Mouse (Mus musculus) lung, embryonic 14.5 days (tissue): ENCODE results near the gene Ptprg. TPM values are rescaled to one million over a fixed set of nuclear protein-coding genes. Genes with fewer than 3 reads are reported as not detected.

ENCODE experiments used
- ATAC-seq: fragments of 200-750 bp; cut with Nextera tagmentation; 2 replicates; pipeline ENCODE4 v1.8.0; 2017; ENCODE audit warnings: mild to moderate bottlenecking, moderate TSS enrichment, moderate library complexity; ENCODE audit not compliant: insufficient read depth
- DNase-seq: peaks from one replicate; pipeline ENCODE4 v3.0.0-alpha.2; 2015
- H3K27ac ChIP-seq: fragments of 300-500 bp; sonication (generic); 2 replicates; pipeline ENCODE4 v1.5.1; 2014; ENCODE audit warnings: low read depth, mild to moderate bottlenecking, moderate library complexity
- H3K27me3 ChIP-seq: fragments of 300-500 bp; sonication (generic); 2 replicates; pipeline ENCODE4 v1.6.1; 2014; ENCODE audit warnings: low read length, control low read depth; ENCODE audit not compliant: insufficient read depth
- H3K36me3 ChIP-seq: fragments of 300-500 bp; sonication (generic); 2 replicates; pipeline ENCODE4 v1.6.1; 2014; ENCODE audit warnings: control low read depth; ENCODE audit not compliant: insufficient read depth
- H3K4me1 ChIP-seq: fragments of 300-500 bp; sonication (generic); 2 replicates; pipeline ENCODE4 v1.6.1; 2014; ENCODE audit warnings: antibody characterized with exemption, control low read depth; ENCODE audit not compliant: insufficient read depth
- H3K4me2 ChIP-seq: fragments of 300-500 bp; sonication (generic); 2 replicates; pipeline ENCODE4 v1.6.1; 2014; ENCODE audit warnings: mild to moderate bottlenecking
- H3K4me3 ChIP-seq: fragments of 300-500 bp; sonication (generic); 2 replicates; pipeline ENCODE4 v1.5.1; 2014; ENCODE audit warnings: low read depth, low read length
- H3K9ac ChIP-seq: fragments of 300-500 bp; sonication (generic); 2 replicates; pipeline ENCODE4 v1.6.1; 2014
- H3K9me3 ChIP-seq: fragments of 300-500 bp; sonication (generic); 2 replicates; pipeline ENCODE4 v1.6.1; 2016; ENCODE audit warnings: low read depth, low read length, control low read depth
- CTCF ChIP-seq: IDR thresholded peaks from 2 replicates; pipeline ENCODE4 v1.5.1; 2016; ENCODE audit warnings: antibody characterized with exemption, low read depth
- WGBS: fragments of 180-500 bp; shearing (Covaris S2); extraction: QIAGEN DNeasy Blood & Tissue Kit; methylation state at CpG from one replicate; pipeline ENCODE4 v1.1.7; 2014; 5-methylcytosine and 5-hydroxymethylcytosine counted together
- polyA plus RNA-seq: library from polyadenylated mRNA; unstranded; fragments of >200 nt; fragmentation: Nextera tagmentation; extraction: Ambion mirVana; gene quantifications from 2 replicates; pipeline ENCODE4 v1.2.1, GENCODE M21; 2014

The Ptprg gene
- polyA plus RNA-seq, 1 experiment from 2014 or later, result 43.2 TPM

DNA sequence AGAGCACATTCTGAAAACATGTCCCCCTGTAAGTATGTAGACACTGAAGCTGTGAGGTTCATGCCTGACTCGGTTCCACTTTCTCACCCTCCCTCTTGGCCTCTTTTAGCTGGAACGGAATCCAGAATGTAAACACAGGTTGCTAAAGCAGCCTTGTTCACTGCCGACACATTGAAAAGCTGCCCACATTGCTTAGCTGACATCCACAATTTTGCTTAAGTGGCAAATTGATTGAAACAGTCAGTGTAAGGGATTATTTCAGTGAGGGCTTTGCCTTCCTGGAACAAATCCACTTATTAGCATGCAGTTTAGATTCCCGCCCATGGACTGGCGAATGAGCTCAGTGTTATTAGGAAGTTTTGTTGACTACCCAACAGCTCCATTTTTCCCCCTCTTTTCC, 532.8 kb downstream of the Ptprg start:
- peak; percentile 78 for DNase-seq
- H3K27ac ChIP-seq, result peak overlapping the region; percentile 76; the same call in 1 of the 2 replicates
- no peak for TF ChIP-seq CTCF
- no peak overlapping the region for H3K4me2 ChIP-seq
- no peaks in the 10 kb centered on the region for H3K27me3 ChIP-seq
- peaks cover 9% of the 10 kb centered on the region; the same call in 1 of the 2 replicates for H3K4me1 ChIP-seq
- 21% methylated on average over 5 of the region's 5 CpGs for WGBS
- H3K4me3 ChIP-seq, result no peak overlapping the region
- no peaks in the 10 kb centered on the region for H3K9me3 ChIP-seq
- ATAC-seq, result peak; percentile 61; the same call in 1 of the 2 replicates
- H3K9ac ChIP-seq, result no peak overlapping the region
- H3K36me3 ChIP-seq, result no peaks in the 10 kb centered on the region

DNA sequence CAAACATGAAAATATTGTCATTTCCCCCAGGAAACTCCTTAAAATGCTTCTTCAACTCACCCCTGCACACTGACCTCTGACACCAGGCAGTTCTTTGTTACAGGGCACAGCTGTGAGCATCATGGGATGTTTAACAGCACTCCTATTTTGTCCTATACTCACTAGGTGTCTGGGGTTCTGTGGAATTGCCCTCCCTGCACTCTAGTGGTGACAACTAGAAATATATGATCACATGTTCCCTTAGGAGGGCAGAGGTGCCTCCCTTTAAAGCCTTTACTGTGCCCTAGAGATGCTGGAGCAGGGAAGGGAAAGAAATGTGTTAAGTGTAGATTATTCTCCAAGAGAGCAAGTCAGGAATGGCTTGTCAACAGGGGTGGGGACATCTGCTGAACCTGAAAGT, 536.6 kb downstream of the Ptprg start:
- ATAC-seq (no peak), DNase-seq (no peak)
- Histone ChIP-seq H3K9me3 (no peaks in the 10 kb centered on the region), H3K36me3 (no peaks in the 10 kb centered on the region; the same call in 1 of the 2 replicates), H3K4me1 (peaks cover 9% of the 10 kb centered on the region; the same call in 1 of the 2 replicates), H3K4me3 (no peak overlapping the region), H3K9ac (no peak overlapping the region), H3K27ac (no peak overlapping the region), H3K27me3 (no peaks in the 10 kb centered on the region), H3K4me2 (no peak overlapping the region)
- no peak for TF ChIP-seq CTCF

DNA sequence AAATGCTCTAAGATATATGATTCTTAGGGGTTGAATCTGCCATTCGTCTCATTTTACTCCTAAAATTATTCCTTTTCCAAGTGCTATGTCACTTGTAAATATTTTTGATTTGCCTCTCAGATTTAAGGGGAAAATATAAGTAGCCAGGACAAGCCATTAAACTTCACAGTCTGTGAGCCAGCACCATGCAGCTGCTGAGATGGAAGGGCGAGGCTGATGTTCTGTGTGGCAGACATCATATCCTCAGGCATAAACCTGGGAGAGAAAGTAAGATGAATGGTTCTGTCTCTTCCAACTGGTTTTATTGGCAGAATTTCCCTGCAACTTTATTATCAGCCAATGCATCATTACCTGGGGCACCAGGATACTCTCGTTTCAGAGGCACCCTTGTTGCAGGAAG, 538.4 kb downstream of the Ptprg start:
- 86% methylated on average over 3 of the region's 3 CpGs for WGBS

DNA sequence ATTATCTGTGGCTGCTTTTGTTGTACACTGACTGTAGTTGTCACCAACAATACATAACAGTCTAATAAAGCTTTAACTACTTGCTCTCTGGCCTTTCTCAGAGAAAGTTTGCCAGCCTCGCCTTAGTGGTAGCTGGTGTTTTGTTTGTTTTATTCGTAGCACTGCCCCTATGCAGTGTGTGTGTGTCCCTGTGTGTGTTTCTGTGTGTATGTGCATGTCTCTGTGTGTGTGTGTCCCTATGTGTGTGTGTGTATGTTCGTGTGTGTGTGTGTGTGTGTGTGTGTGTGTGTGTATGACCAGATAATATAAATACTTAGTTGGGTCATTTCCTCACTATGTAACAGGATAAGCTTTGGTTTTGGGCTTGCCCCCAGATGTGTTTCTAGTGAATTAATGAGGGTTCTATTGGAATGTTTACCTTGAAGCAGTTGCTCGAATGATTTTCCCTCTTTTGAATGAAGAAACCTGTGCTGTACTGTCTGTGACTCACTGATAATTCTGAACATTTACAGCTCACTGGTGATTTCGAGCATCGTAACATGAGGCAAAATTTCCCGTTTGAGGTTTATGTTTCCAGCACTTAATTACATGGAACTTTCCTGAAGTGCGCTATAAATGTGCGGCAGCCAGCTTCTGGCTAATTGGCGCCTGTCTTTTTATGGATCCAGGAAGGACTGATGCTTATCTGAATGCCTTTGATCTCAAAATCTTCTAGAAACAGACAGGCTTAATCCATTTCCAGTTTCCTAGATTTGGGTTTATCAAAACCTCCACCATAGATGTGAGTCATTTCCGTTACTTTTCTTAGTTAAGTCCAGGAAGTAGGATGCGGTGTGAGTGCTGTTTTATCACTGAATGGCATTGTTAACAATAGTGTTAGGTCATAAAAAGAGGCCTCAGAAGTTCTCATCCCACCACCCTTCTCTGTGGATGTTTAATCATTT, 546.3 kb downstream of the Ptprg start:
- Histone ChIP-seq H3K27me3 (no peaks in the 10 kb centered on the region), H3K9me3 (no peaks in the 10 kb centered on the region), H3K27ac (0 out of 2 replicates have a peak overlapping the region, but pooled peaks have one; percentile 3), H3K4me2 (no peak overlapping the region), H3K4me1 (no peaks in the 10 kb centered on the region), H3K4me3 (no peak overlapping the region), H3K9ac (no peak overlapping the region), H3K36me3 (no peaks in the 10 kb centered on the region)
- ATAC-seq (peak; percentile 47; the same call in 1 of the 2 replicates), DNase-seq (peak; percentile 65)
- TF ChIP-seq CTCF, result no peak
- 45% methylated on average over 12 of the region's 12 CpGs for WGBS

More for the DNA sequence above, 538.4 kb downstream of the Ptprg start:
- DNase-seq (no peak), ATAC-seq (no peak)
- no peak overlapping the region for H3K4me3 ChIP-seq
- H3K27me3 ChIP-seq, result no peaks in the 10 kb centered on the region
- no peaks in the 10 kb centered on the region for H3K9me3 ChIP-seq
- no peaks in the 10 kb centered on the region; the same call in 1 of the 2 replicates for H3K36me3 ChIP-seq
- H3K27ac ChIP-seq, result no peak overlapping the region
- H3K4me1 ChIP-seq, result no peaks in the 10 kb centered on the region
- no peak overlapping the region for H3K4me2 ChIP-seq
- H3K9ac ChIP-seq, result no peak overlapping the region
- TF ChIP-seq CTCF, result no peak

DNA sequence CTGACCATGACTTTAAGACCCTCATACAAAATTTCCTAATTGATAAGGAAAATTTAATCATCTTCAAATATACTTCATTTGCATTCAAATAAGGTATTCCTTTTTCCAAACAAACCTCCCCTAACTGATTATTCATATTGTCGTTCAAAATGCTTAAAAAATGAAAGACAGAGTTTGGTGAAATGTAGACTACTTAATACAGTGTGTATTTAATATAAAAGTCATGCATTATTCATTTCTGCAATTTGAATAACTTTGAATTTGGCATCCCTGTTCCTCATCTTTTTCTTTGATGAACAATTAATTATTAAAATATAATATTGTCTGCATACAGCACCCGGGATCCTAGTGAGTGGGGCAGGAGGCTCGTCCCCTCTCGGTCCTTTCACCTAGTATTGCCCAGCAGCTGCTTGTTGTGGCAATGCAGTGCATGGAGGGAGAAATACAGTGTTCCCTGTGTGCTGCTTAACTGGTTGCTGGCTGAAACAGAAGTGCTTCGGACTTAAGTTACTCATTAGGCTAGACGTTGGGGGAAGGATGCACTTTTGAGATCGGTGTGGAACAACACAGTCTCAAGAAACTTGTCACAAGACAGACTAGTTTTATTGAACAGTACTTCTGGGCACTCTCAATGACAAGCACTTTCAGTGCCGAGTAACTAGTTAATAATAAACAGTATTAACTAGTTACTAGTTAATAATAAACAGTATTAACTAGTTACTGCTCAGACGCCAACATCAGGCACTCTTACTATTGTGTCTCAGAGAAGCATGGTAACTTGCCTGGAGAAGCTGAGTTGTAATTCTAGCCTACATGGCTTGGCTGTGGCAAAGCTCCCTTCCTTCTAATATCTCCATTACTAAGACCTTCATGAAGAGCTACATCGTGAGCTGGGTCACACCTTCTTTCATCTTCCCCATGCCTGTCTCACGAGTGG, 549.3 kb downstream of the Ptprg start:
- Histone ChIP-seq H3K4me2 (no peak overlapping the region), H3K27ac (no peak overlapping the region), H3K27me3 (no peaks in the 10 kb centered on the region), H3K9me3 (no peaks in the 10 kb centered on the region), H3K9ac (no peak overlapping the region), H3K4me1 (no peaks in the 10 kb centered on the region), H3K4me3 (no peak overlapping the region), H3K36me3 (no peaks in the 10 kb centered on the region)
- DNase-seq (no peak), ATAC-seq (no peak)
- TF ChIP-seq CTCF, result no peak
- 70% methylated on average over 11 of the region's 11 CpGs for WGBS

DNA sequence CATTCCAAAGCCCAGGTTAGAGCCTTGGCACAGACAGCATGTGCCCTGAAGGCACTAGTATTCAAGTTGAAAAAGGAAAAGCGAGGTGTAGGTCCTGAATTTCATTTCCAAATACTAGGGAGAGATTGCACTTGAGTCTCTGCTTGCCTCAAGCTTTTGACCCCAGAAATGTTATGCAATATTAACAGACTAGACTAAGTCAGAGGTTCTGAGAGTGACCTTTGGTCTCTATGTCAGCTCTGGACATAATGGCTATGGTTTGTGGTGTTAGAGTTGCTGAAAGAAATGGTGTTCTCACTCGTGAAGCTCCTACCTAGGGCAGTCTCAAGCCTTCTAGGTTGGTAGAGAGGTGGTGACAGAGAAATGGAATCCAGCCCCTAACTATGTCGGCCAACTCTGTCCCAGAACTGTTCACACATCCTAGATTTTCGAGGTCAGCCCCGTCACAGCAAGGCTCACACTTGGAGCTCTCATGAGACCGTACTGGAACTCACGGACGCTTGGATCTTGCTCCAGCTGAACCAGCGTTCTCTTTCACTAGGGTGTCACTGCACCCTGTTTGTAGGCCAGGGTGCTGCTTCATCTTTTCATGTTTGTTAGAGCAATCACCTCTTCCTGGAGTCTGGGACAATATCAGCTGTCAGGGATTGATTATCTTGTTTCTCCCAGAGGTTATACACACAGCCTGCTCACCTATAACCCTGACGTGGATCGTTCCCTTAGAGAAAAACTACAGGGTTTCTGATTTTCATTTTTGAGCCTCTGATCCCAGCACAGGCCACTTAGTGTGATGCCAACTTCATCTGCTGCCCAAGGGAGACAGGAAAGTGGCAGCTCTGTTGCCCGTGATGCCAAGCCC, 551.2 kb downstream of the Ptprg start:
- Histone ChIP-seq H3K36me3 (no peaks in the 10 kb centered on the region), H3K27ac (no peak overlapping the region), H3K27me3 (no peaks in the 10 kb centered on the region), H3K4me1 (0 out of 2 replicates have a peak, but pooled peaks cover 2% of the 10 kb centered on the region), H3K9ac (no peak overlapping the region), H3K4me3 (no peak overlapping the region), H3K4me2 (no peak overlapping the region), H3K9me3 (no peaks in the 10 kb centered on the region)
- TF ChIP-seq CTCF, result no peak
- no peak for DNase-seq
- 70% methylated on average over 12 of the region's 12 CpGs for WGBS
- ATAC-seq, result no peak
